Mouse (Mus musculus) olfactory bulb, adult 2 months (tissue): Measurements from ENCODE around the gene Fanci.

Experiments
- CTCF ChIP-seq: fragments of 200-500 bp; IDR thresholded peaks from 2 replicates; pipeline ENCODE4 v1.5.1; 2012; ENCODE audit warnings: low read depth, mild to moderate bottlenecking, low read length, moderate library complexity; ENCODE audit not compliant: insufficient read depth
- POLR2A ChIP-seq: fragments of 200-500 bp; IDR thresholded peaks from 2 replicates; pipeline ENCODE4 v1.6.1; 2012; ENCODE audit warnings: mild to moderate bottlenecking, low read depth, low read length, moderate library complexity; ENCODE audit not compliant: insufficient read depth

DNA sequence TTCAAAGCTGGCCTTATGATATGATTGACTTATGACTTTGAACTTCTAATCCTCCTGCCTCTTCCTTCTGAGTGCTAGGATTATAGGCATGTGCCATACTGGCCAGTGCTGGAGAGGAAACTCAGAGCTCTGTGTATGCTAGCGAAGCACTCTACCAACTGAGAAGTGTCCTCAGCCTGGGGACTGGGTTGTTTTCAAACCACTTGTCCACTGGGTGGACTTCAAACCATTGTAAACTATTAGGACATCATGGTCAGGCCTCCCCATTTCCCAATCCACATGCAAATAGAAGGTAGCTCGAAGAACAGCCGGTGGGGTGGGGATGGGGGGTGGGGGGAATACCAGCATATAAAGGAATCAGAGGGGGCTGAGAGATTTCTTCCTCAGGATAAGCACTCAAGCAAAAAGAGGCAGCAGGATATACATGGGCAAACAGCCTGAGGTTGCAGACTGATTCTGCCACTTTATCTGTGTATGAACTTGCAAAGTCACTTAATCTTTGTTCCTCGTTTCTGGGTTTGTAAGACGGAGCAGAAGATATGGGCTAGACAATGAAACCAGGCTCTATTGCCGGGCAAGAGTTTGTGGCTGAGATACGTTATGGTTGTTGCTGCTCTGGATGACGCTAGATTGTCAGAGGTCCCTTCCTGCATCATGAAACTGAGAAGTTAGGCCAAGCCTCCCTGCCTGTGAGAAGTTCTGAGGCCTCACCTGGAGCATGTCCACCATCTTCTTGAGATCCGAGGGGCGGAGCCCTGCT lies 15.0 kb upstream of the Fanci start:
- TF ChIP-seq POLR2A (no peak), CTCF (no peak)
